Mouse (Mus musculus) hindbrain, embryonic 10.5 days (tissue): ENCODE data around the gene Tcf7l2. TPM values are rescaled to one million over a fixed set of nuclear protein-coding genes. Genes with fewer than 3 reads are reported as not detected.
A peak's percentile ranks its signal among the peaks of the same experiment; 100 is the strongest.

Experiments
- DNase-seq: peaks from one replicate; pipeline ENCODE4 v3.0.0-alpha.2; 2017; ENCODE audit warnings: low spot score
- H3K27ac ChIP-seq: fragments of 300-500 bp; sonication (generic); 2 replicates; pipeline ENCODE4 v1.5.1; 2016; ENCODE audit warnings: mild to moderate bottlenecking, moderate library complexity
- H3K27me3 ChIP-seq: fragments of 300-500 bp; sonication (generic); 2 replicates; pipeline ENCODE4 v1.6.1; 2016; ENCODE audit warnings: mild to moderate bottlenecking; ENCODE audit not compliant: poor library complexity, insufficient read depth, severe bottlenecking
- H3K36me3 ChIP-seq: fragments of 300-500 bp; sonication (generic); 2 replicates; pipeline ENCODE4 v1.6.1; 2016; ENCODE audit warnings: mild to moderate bottlenecking, moderate library complexity
- H3K4me1 ChIP-seq: fragments of 300-500 bp; sonication (generic); replicated peaks from 2 replicates; pipeline ENCODE4 v1.6.1; 2016; ENCODE audit warnings: mild to moderate bottlenecking
- H3K4me3 ChIP-seq: fragments of 300-500 bp; sonication (generic); 2 replicates; pipeline ENCODE4 v1.5.1; 2016; ENCODE audit warnings: mild to moderate bottlenecking, moderate library complexity
- H3K9me3 ChIP-seq: fragments of 300-500 bp; sonication (generic); 2 replicates; pipeline ENCODE4 v1.6.1; 2016; ENCODE audit warnings: mild to moderate bottlenecking, moderate library complexity
- WGBS: fragments of 180-500 bp; shearing (Covaris S2); methylation state at CpG from one replicate; pipeline ENCODE4 v1.1.7; 2016; 5-methylcytosine and 5-hydroxymethylcytosine counted together
- polyA plus RNA-seq: library from polyadenylated mRNA; unstranded; fragments of >200 nt; fragmentation: Nextera tagmentation; extraction: Ambion mirVana; gene quantifications from 2 replicates; pipeline ENCODE4 v1.2.1, GENCODE M21; 2016

The Tcf7l2 gene
- polyA plus RNA-seq, 1 experiment from 2014 or later = 58.6 TPM

DNA sequence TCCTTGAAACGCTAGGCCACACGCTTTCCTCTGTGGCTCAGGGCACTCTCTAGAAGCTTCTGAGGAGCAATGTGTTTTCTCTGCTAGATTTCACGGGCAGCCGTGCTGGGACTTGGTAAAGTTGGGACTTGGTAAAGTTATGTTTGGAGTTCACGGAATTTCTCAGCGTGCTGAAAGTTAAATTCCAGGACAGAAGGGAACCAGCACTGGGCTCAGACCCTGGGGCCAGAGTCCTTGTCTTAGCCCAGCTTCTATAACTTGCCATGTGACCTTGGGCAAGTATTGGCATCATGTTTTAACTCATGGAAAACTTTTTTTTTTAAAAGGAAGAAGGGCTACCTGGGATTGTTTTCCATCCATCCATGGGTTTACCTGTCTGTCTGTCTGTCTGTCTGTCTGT is 104.6 kb downstream of the Tcf7l2 start:
- 90% methylated on average over 6 of the region's 6 CpGs for WGBS
- H3K27ac ChIP-seq = no peak overlapping the region

DNA sequence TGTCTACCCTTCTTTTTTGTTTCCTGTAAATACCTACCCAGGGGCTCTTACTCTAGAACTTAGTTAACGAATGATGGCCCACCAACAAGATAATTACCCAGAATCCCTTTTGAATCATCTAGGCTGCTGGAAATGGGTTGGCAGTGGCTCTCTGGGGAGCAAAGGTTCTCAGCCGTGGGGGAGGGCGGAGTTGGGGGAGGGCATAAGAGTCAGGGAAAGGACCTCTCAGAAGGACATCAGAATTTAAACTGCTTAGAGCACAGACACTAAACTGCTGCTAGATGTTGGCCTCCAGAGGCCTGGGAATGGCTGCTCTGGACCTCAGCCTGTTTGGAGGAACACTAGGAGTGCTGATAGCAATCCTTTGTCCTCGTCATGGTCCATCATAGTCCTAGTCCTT is 105.4 kb downstream of the Tcf7l2 start:
- no peak for DNase-seq
- Histone ChIP-seq H3K36me3 (0 out of 2 replicates have a peak, but pooled peaks cover 3% of the 10 kb centered on the region), H3K27me3 (no peaks in the 10 kb centered on the region), H3K4me1 (peaks cover 48% of the 10 kb centered on the region), H3K9me3 (no peaks in the 10 kb centered on the region), H3K4me3 (no peak overlapping the region), H3K27ac (0 out of 2 replicates have a peak overlapping the region, but pooled peaks have one; percentile 12)
- WGBS = 72% methylated on average over 4 of the region's 4 CpGs

More for the DNA sequence above, 104.6 kb downstream of the Tcf7l2 start:
- Histone ChIP-seq H3K27me3 (no peaks in the 10 kb centered on the region), H3K4me1 (peaks cover 49% of the 10 kb centered on the region), H3K9me3 (no peaks in the 10 kb centered on the region), H3K4me3 (no peak overlapping the region), H3K36me3 (0 out of 2 replicates have a peak, but pooled peaks cover 3% of the 10 kb centered on the region)
- DNase-seq = no peak

DNA sequence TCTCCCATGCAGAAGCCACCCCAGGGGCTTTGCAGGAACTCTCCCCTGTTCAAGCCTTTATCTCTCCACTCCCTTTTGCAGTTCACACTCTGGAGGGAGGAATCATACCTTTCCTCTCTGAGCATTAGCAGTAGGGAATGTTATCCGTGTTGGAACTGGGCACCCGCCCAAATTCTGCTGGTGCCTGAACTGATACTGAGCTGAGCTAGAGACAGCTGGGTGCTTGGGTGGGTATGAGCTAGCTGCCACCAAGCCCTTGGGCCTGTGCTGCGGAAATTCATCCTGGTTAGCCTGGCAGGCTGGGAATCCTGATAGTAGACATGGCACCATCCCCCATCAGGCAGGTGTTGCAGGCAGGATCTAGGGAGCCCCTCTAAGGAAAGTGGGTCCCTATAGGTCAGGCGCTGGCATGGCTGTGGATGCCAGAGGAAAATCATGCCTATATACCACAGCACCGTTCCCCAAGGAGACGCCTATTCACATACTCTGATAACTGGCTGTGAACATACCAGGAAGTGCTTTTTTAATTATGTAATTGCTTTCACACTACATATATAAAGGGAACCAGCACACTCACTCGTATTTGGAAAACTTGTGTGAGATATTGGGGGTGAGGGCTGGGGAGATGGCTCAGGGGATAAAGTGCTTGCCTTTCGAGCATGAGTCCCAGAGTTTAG is 108.9 kb downstream of the Tcf7l2 start:
- Histone ChIP-seq H3K36me3 (0 out of 2 replicates have a peak, but pooled peaks cover 3% of the 10 kb centered on the region), H3K4me3 (no peak overlapping the region), H3K4me1 (peaks cover 38% of the 10 kb centered on the region), H3K27me3 (no peaks in the 10 kb centered on the region), H3K9me3 (no peaks in the 10 kb centered on the region), H3K27ac (no peak overlapping the region)
- no peak for DNase-seq
- WGBS = 92% methylated on average over 8 of the region's 8 CpGs

DNA sequence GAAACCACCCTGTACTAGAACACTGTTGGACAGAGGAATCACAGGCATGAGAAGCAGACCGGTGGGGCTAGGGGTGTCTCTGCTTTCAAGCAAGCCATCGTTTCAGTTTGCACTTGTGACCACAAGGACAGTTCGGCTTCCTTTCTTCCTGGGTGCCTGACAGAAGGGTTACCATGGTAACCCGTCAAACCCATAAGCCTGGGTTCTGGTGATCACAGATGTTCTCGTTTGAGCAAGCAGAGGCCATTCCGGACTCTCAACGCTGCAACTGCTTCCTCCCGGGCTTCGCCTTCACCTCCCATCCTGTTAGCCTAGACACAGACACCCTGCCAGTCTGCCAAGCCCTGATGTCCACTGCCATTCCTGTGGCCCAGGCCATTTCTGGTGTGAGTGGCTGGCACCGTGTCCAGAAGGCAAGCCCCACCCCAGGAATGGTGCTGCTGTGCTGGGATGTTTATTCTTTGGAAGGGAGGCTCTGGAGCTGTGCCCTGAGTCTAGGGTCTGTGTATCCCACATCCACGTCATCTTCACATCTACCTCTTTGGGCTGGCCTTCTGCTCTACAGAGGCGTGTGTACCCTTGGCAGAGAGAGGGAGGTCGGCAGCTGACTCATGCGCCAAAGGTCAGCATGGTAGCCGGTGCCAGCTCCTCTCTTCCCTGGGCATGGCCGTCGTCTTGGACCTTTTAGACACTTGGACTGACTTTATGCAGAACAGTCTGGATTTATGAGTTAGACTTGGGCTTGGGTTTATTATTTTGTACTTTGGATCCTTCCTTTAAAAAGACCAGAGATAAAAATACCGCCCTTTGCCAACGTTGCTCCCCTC is 110.1 kb downstream of the Tcf7l2 start:
- DNase-seq = no peak
- 83% methylated on average over 19 of the region's 19 CpGs for WGBS
- peak overlapping the region; percentile 35; the same call in 1 of the 2 replicates for H3K27ac ChIP-seq

DNA sequence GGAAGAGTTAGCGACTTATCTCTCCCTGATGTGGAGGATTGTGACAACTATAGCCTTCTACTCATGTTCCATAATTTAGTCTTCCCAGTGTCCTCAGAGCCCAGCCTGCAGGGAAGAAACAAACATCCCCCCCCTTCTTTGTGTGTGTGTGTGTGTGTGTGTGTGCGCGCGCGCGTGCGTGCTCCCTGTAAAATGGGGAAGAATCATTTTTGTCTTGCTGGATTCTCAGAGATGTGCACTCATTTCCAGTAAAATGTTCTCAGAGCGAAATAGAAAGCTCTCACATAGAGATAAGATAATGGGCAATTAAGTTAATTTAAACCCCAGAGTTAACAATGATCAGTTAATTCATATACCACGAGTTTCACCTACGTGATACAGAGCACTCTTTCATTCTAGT is 112.8 kb downstream of the Tcf7l2 start:
- Histone ChIP-seq H3K9me3 (no peaks in the 10 kb centered on the region), H3K27ac (no peak overlapping the region), H3K27me3 (no peaks in the 10 kb centered on the region), H3K4me1 (peaks cover 24% of the 10 kb centered on the region), H3K36me3 (no peaks in the 10 kb centered on the region), H3K4me3 (no peak overlapping the region)
- WGBS = 90% methylated on average over 10 of the region's 10 CpGs
- DNase-seq = no peak

More for the DNA sequence above, 110.1 kb downstream of the Tcf7l2 start:
- Histone ChIP-seq H3K36me3 (no peaks in the 10 kb centered on the region), H3K4me1 (peaks cover 29% of the 10 kb centered on the region), H3K4me3 (no peak overlapping the region), H3K9me3 (no peaks in the 10 kb centered on the region), H3K27me3 (no peaks in the 10 kb centered on the region)

DNA sequence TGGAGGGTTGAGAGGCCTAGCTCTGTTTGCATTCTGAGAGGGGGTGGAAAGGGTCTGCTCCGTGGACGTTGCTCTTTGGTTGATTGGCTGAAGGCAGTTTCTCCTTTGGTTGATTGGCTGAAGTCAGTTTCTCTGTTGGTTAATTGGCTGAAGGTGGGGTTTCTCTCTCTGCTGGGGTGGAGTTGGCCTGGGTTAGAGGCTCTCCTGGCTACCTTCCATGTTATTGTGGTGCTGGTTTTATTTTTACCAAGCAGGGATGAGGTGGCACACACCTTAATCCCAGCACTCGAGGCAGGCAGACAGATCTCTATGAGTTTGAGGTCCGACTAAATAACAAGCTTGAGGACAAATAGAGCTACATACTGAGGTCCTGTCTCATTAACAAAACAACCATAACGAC is 114.0 kb downstream of the Tcf7l2 start:
- Histone ChIP-seq H3K4me3 (no peak overlapping the region), H3K27ac (no peak overlapping the region), H3K36me3 (no peaks in the 10 kb centered on the region), H3K4me1 (peaks cover 17% of the 10 kb centered on the region), H3K9me3 (no peaks in the 10 kb centered on the region), H3K27me3 (no peaks in the 10 kb centered on the region)
- DNase-seq = no peak
- WGBS = 89% methylated on average over 5 of the region's 5 CpGs

DNA sequence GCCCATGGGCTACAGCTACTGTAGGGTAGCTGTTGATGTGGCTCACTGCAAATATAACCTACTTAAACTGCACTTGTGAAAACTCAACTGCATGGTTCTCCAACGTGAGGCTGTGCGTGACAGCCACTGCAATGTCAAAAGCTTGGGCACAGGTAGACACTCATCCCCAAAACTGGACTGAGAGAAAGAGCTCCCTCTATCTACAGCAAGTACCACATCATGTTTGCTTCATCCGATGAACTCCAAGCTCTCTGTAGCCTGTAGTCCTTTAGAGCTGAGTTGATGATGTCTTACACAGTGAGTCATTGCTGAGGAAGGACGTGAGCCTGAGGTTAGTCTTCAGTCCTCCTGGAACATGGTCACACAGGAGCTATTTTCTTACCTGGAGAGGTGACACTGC is 115.7 kb downstream of the Tcf7l2 start:
- Histone ChIP-seq H3K27ac (no peak overlapping the region), H3K4me3 (no peak overlapping the region), H3K4me1 (0 out of 2 replicates have a peak, but pooled peaks cover 3% of the 10 kb centered on the region), H3K9me3 (no peaks in the 10 kb centered on the region), H3K36me3 (no peaks in the 10 kb centered on the region), H3K27me3 (no peaks in the 10 kb centered on the region)
- 90% methylated on average over 4 of the region's 4 CpGs for WGBS
- no peak for DNase-seq

DNA sequence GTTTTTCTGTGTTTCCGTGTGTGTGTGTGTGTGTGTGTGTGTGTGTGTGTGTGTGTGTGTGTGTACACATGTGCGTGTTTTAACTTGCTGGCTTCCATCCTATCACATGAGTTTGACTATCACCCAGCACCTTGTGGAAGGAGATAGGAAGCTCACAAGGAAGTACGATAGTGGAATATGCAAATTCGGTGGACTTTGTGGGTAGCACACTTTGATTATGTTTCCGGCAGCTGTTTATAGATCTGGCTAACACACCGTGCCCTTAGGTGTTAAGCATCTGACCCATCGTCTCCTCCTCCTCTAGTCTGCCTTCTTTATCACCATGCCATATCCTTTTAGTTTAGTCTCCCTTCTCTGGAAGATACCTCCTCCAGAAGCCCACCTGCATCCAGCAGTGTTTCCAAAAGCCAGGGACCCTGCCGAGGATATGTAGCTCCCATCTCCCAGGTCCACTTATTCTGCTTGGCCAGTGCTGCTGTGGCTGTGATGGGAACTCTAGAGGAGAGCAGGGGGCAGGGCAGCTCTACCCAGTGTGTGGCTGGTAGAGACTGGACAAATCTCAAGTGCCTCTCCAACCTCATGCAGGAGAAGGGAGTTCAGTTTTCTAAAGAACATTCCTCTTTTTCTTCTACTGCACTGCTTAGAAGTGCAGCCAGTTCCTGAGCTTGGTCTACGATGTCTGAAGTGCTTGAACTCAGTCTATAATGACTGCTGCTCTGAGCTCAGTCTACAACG is 118.6 kb downstream of the Tcf7l2 start:
- WGBS = 88% methylated on average over 10 of the region's 10 CpGs
- peaks cover 8% of the 10 kb centered on the region; the same call in 1 of the 2 replicates for H3K4me1 ChIP-seq
- no peaks in the 10 kb centered on the region for H3K9me3 ChIP-seq
- H3K36me3 ChIP-seq = peaks cover 12% of the 10 kb centered on the region
- no peak overlapping the region for H3K4me3 ChIP-seq
- no peaks in the 10 kb centered on the region for H3K27me3 ChIP-seq
- no peak overlapping the region for H3K27ac ChIP-seq
- no peak for DNase-seq

DNA sequence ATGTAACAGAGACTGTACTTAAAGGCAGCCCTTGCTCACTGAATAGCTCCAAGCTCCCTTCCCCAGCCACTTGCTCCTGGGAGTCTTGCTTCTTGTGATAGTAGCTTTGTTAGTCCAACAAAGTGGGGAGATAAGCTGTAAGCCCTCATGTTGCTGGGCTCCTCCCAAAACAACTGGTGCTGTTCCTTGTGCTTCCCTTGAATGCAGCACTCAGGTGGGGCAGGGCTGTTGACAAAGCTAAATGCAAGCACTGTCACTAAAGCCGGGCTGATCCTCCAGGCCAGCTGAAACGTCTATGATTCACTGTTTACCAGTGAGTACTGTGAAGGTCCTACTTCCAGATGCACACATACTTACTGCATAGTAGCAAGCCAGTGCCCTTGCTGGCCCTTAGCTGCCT is 120.1 kb downstream of the Tcf7l2 start:
- Histone ChIP-seq H3K4me3 (no peak overlapping the region), H3K4me1 (peaks cover 9% of the 10 kb centered on the region; the same call in 1 of the 2 replicates), H3K9me3 (no peaks in the 10 kb centered on the region), H3K36me3 (peaks cover 18% of the 10 kb centered on the region), H3K27ac (no peak overlapping the region), H3K27me3 (no peaks in the 10 kb centered on the region)
- WGBS = 75% methylated on average over 2 of the region's 2 CpGs
- DNase-seq = no peak

DNA sequence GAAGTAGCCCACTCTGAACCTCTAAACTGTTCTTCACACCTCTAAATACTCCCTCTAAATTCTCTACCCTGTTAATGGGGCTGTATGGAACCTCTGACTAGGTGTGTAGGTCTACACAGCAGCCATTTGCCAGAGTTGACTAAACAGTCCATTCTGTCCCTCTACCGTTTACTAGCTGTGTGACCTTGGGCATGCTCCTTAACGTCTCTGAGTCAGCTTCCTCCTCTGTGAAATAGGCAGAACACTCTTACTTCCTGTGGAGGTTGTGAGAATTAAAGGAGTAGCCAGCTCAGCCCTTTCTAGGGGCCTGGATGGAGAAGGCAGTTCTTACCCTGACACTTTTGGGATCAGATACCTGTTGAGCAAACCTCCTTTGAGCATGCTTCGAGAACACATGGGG is 120.9 kb downstream of the Tcf7l2 start:
- 86% methylated on average over 3 of the region's 3 CpGs for WGBS
- no peak for DNase-seq
- no peak overlapping the region for H3K4me3 ChIP-seq
- H3K9me3 ChIP-seq = no peaks in the 10 kb centered on the region
- H3K4me1 ChIP-seq = peaks cover 17% of the 10 kb centered on the region
- H3K27ac ChIP-seq = no peak overlapping the region
- no peaks in the 10 kb centered on the region for H3K27me3 ChIP-seq
- H3K36me3 ChIP-seq = peaks cover 18% of the 10 kb centered on the region

DNA sequence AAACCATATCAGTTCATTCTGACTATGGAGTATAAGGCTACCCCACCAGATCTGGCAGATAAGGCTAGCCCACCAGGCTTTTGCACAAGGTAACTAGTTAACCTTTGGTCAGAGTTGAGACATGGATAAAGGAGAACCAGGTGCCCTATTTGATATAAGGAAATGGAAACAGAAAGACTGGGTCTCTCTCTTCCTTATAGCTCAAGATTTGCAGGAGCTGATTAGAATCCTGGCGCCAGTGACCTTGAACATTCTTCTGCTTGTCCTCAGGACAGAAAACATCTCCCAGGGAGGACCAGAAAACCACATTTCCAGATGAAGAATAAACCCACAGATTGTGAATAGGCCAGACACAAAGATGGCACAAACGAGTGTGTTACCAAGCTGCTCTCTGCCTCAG is 123.4 kb downstream of the Tcf7l2 start:
- Histone ChIP-seq H3K27ac (no peak overlapping the region; the same call in 1 of the 2 replicates), H3K27me3 (no peaks in the 10 kb centered on the region), H3K36me3 (peaks cover 18% of the 10 kb centered on the region), H3K4me3 (no peak overlapping the region), H3K4me1 (peaks cover 28% of the 10 kb centered on the region), H3K9me3 (no peaks in the 10 kb centered on the region)
- WGBS = 95% methylated on average over 2 of the region's 2 CpGs
- no peak for DNase-seq

DNA sequence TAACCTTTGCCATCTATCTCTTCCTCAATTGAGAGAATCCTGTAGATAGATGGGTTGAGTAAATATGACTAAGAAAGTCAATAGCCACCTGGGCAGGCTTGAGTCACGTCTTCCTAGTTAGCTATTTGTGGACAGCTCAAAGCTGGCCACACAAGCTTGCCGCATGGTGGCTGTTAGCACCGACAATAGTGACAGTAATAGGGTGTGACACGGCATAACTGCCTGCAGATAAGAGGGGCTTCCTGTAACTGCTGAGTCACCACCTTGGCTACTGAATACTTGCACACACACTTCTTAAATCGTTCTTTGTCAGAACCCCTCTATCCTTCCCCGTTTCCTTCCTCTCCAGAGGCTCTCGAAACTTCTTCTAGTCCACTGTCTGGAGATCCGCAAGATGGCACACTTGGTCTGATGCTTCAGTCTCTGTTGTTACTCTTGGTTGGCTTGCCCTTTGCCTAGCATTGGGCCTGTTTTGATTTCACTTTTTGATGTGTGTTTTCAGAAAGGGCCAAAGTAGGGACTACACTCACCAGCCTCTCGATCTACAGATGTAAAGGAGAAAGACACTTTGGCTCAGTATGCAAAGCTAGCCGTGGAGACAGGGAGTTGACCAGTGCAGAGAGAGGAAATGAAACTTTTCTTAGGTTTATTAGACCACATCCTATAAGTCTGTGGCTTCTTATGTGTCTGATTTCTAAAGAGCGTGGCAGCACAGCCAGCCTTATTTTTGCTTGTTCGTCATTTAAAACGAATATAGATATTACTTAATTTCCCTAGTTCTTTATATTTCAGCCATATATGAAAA is 124.4 kb downstream of the Tcf7l2 start:
- H3K4me3 ChIP-seq = no peak overlapping the region
- no peaks in the 10 kb centered on the region for H3K9me3 ChIP-seq
- no peaks in the 10 kb centered on the region; the same call in 1 of the 2 replicates for H3K27me3 ChIP-seq
- H3K27ac ChIP-seq = no peak overlapping the region; the same call in 1 of the 2 replicates
- peaks cover 37% of the 10 kb centered on the region for H3K4me1 ChIP-seq
- no peak for DNase-seq
- 90% methylated on average over 13 of the region's 13 CpGs for WGBS
- peaks cover 18% of the 10 kb centered on the region for H3K36me3 ChIP-seq
